Mouse (Mus musculus): ENCODE data around the gene Olfr316. TPM values are rescaled to one million over a fixed set of nuclear protein-coding genes. Genes with fewer than 3 reads are reported as not detected.

Olfr316 gene
- total RNA-seq, 2 experiments from 2014 or later, result 0.45 to 0.48 TPM

Other genes starting within 250 kb of the Olfr316 start
- gene Olfr330, start 217.9 kb upstream of the Olfr316 start, total RNA-seq (2021), result not detected
- gene Olfr329-ps, start 206.3 kb upstream of the Olfr316 start, total RNA-seq (2021), result not detected
- under 1 TPM in 1 of 2 experiments, not detected in 1; 0.15 TPM for gene Olfr328, start 197.1 kb upstream of the Olfr316 start, total RNA-seq (2021)
- gene Olfr224, start 182.2 kb upstream of the Olfr316 start, total RNA-seq (2021), result not detected
- not detected for gene Olfr325, start 175.0 kb upstream of the Olfr316 start, total RNA-seq (2021)
- gene Olfr324, start 157.6 kb upstream of the Olfr316 start, total RNA-seq (2021), result not detected
- not detected for gene 2210407C18Rik, start 136.7 kb upstream of the Olfr316 start, total RNA-seq (2021)
- not detected for gene Olfr323, start 122.2 kb upstream of the Olfr316 start, total RNA-seq (2021)
- not detected for gene Trim58, start 112.3 kb upstream of the Olfr316 start, total RNA-seq (2021)
- not detected for gene Olfr322, start 94.0 kb upstream of the Olfr316 start, total RNA-seq (2021)
- not detected for gene Olfr320, start 71.6 kb upstream of the Olfr316 start, total RNA-seq (2021)
- gene Olfr319, start 53.6 kb upstream of the Olfr316 start, total RNA-seq (2021), result not detected
- gene Olfr318, start 28.7 kb upstream of the Olfr316 start, total RNA-seq (2021), result not detected
- gene Olfr317, start 13.5 kb upstream of the Olfr316 start, total RNA-seq (2021), result under 1 TPM in 1 of 2 experiments, not detected in 1; 0.20 TPM
- gene Olfr315, start 20.5 kb downstream of the Olfr316 start, total RNA-seq (2021), result not detected
- gene Olfr314, start 30.2 kb downstream of the Olfr316 start, total RNA-seq (2021), result not detected
- gene Fam183b, start 49.2 kb downstream of the Olfr316 start, total RNA-seq (2021), result 1 to 10 TPM; 5.9 to 7.5 TPM
- gene Olfr313, start 62.3 kb downstream of the Olfr316 start, total RNA-seq (2021), result not detected
- not detected for gene Olfr312, start 76.5 kb downstream of the Olfr316 start, total RNA-seq (2021)
- gene Olfr311, start 86.5 kb downstream of the Olfr316 start, total RNA-seq (2021), result not detected
- gene Gm12258, start 94.4 kb downstream of the Olfr316 start, total RNA-seq (2021), result 10 to 100 TPM; 19.3 to 20.0 TPM
- gene 2810021J22Rik, start 114.5 kb downstream of the Olfr316 start, total RNA-seq (2021), result 10 to 100 TPM in 1 of 2 experiments, 1 to 10 TPM in 1; 9.7 to 12.2 TPM
- 1 to 10 TPM; 8.4 to 9.2 TPM for gene Zfp39, start 151.5 kb downstream of the Olfr316 start, total RNA-seq (2021)
- gene Btnl10, start 165.2 kb downstream of the Olfr316 start, total RNA-seq (2021), result under 1 TPM in 1 of 2 experiments, not detected in 1; 0.12 TPM
- gene Rnf187, start 186.2 kb downstream of the Olfr316 start, total RNA-seq (2021), result 100 to 1,000 TPM; 478 to 523 TPM
- gene Hist3h2ba, start 196.2 kb downstream of the Olfr316 start, total RNA-seq (2021), result 10 to 100 TPM; 88.8 to 93.5 TPM
- 10 to 100 TPM; 73.2 to 83.2 TPM for gene Hist3h2a, start 202.0 kb downstream of the Olfr316 start, total RNA-seq (2021)
- 1 to 10 TPM; 5.6 to 6.2 TPM for gene Trim17, start 202.0 kb downstream of the Olfr316 start, total RNA-seq (2021)
- gene Trim11, start 225.4 kb downstream of the Olfr316 start, total RNA-seq (2021), result 10 to 100 TPM; 28.8 to 29.3 TPM

All from layer of hippocampus, postnatal 36 days (tissue).